Mouse (Mus musculus) heart, adult 11 months (tissue): ENCODE measurements around the gene Srsf3.

Source experiments
- DNase-seq: peaks from one replicate; pipeline ENCODE4 v3.0.0; 2022

Gene Srsf3

DNA sequence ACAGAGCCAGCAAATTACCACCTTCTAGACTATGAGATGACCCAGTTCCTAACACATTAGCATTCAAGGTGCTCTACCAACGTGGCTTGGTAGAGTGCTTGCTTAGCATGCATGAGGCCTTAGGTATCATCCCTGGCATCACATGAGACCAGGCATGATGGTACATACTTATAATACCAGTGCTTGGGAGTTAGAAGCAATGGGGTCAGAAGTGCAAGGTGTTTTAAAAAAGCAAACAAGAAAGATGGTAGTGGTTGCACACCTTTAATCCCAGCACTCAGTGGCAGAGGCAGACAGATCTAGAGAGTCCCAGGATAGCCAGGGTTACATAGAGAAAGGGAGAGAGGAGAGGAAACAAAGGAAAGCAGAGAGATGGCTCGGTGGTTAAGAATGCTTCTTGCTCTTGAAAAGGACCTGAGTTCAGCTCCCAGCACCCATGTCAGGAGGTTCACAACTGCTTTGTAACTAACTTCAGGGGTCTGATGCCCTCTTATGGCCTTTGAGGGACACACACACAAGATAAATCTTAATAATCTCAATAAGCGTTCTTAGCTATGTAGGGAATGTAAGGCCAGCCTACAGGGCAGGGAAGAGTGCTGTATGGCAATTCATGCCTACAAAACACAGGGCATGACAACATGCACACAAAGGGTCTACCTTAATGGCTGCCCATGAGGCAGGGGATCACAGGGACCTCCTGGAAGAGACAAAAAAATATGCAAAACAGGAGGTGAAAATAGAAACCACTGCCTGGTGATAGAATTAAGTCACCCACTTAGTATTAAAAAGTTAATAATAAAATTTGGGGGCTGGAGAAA is 15.5 kb downstream of the Srsf3 start:
- peak; percentile 78 for DNase-seq

DNA sequence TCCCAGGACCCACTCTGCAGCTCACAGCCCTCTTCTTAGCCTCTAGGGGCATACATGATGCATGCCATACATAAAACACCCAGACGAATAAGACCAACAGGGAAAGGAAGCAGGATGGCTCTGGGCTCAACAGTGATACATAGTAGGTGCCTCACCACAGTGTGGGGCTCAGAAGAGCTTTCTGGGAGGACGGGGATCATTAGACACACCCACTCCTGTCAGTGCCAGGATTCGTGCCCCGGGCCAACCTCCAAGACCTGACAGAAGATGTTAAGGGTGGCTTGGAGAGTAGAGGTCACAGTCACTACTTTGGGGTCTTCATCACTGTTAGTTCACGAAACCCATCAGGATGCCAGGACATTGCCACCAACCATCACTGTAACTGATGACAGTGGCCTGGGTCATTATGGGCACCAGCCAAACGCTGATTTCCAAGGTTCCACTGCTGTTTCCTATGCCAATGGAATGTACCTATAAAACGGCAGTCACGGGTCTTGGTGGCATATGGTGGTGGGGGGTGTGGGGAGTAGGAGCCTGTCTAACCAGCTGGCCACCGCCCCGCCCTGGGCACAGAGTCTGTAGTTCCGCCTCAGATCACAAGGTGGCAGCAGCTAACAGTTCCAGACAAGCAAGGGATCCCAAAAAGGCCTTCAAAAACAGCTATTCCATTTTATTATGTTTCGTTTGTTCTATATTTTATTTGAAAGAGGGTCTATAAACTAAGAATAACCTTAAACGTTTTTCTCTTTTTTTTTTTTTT is 16.5 kb downstream of the Srsf3 start:
- peak; percentile 98 for DNase-seq

DNA sequence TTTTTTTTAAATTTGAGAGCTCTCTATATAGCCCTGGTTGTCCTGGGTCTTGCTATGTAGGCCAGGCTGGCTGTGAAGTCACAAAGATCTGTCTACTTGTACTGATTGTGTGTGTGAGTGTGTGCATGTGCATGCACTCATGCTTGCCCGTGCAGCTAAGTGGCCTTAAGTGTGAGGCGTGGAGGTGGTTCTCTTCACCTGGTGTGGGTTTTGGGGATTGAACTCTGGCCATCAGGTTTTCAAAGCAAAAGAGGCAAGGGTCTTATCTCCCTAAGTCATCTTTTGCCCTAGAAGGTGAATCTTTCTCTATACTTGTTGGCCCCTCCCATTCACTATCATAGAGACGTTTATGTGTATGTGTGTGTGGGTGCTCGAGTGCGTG is 17.1 kb downstream of the Srsf3 start:
- DNase-seq, result peak; percentile 55

DNA sequence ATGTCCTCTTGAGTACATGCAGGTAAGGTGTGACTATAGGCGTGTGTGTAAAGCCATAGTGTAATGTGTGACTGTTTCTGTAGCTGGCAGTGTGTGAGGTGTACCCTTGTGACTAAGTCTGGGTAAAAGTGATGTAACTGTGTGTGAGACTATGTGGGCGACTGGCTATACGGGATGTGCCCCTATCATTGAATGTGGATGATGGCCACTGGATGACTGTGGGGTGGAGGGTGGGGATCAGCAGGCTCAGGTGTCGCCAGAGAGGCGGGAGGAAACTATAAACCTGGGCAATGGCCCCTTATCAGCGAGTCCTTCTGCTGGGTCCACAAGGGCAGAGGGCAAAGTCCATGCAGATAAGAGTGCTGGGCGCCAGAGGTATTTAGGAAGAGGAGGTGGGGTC is 17.5 kb downstream of the Srsf3 start:
- DNase-seq, result peak; percentile 92

DNA sequence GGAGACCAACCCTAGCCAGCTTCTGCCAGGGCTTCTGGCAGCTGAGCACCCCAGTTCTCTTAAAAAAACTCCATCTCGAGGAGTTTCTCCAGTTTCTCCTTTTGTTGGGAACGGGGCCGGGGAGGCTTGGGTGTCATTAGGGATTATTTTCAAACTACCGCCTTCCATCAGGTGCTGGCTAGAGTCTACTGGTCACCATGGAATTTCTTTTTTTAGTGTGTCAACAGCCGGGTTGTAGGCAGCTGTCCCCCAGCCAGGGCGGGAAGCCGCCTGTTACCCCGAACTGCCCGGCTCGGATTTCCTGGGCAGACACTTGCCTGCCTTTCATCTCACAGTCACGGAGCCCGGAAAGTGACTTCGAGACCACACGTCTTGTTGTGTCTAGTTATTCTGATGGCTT is 18.4 kb downstream of the Srsf3 start:
- peak; percentile 93 for DNase-seq

DNA sequence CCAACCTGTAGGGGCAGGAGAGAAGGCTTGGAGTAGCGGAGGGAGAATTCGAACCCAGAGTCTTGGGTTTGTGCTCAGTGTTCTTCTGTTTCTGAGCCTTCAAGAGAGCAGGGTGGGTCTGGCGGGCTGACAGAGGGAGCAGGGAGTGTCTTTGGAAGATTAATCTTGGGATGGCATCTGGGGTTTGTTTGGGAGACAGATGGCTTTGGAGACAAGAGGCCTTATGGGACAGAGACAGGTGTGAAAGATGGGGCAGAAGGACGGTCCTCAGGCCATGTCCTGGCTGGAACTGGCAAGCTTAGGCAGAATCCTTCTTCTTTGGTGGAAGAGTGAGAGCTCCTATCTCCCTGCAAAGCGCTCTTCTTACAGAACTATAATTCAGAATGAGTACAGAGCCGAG is 20.6 kb downstream of the Srsf3 start:
- peak; percentile 85 for DNase-seq

DNA sequence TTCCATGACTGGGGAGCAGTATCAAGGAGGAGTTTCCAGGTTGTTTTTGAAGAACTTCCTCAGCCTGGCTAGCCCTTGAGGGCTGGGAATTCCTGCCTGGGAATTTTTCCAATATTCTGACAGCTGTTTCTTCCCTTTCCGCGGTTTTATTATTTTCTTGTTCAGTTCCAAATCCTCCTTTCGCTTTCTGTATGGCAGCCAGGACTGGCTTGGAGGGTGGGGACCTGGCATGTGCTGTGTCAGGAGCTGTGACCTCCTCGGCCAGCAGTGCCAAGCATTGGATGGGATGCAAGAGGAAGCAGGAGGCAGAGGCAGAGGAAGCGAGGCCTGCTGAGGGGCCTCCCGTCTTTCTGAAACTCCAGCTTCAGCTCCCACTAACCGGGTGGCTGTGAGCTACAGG is 21.4 kb downstream of the Srsf3 start:
- peak; percentile 99 for DNase-seq

DNA sequence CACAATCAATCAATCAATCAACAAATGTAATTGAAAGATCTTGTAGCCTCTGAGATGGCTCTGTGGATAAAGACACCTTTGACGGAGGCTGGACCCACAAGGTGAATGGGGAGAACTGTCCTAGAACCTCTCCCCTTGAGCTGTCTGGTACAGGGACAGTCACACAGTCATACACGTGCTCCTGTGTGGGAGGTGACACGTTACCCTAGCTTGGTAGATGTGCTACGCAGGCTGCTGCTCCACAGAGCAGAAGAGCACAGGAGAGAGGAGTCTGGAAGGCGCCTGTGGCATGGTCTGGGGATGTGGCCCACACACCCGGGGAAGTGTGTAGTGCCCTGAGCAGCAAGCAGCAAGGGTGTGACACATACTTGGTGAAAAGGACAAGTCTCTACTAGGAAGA is 22.0 kb downstream of the Srsf3 start:
- peak; percentile 93 for DNase-seq

DNA sequence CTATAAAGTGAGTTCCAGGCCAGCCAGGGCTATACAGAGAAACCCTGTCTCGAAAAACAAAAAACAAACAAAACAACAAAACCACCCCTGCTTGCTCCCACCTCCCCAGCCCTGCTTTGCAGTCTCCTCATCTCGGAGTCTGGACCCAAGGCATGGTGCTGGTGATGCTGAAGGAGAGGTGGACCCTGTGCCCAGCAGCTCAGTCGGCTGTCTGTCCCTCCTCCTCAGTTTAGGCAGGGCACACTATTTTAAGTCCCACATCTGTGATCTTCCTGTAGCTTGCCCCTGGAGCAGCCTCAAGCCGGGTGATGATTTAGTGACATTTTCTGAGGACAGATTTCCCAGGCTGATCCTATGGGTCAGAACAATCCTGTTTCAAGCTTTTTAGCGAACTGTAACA is 23.2 kb downstream of the Srsf3 start:
- DNase-seq, result peak; percentile 83

DNA sequence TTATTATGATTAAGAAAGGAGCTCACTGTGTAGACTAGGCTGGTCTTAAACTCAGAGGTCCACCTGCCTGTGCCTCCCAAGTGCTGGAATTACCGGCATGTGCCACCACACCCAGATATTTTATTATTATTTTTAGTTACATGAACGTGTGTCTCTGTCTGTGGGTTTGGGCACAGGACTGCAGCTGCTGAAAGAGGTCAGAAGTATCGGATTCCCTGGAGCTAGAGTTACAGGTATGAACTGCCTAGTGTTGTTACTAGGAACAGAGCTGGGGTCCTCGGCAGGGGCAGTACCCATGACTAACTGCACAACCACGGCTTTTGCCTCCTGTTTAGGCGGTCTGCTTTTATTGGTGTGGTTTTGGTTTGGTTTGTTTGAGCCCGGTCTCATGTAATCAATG is 23.8 kb downstream of the Srsf3 start:
- DNase-seq, result peak; percentile 52

DNA sequence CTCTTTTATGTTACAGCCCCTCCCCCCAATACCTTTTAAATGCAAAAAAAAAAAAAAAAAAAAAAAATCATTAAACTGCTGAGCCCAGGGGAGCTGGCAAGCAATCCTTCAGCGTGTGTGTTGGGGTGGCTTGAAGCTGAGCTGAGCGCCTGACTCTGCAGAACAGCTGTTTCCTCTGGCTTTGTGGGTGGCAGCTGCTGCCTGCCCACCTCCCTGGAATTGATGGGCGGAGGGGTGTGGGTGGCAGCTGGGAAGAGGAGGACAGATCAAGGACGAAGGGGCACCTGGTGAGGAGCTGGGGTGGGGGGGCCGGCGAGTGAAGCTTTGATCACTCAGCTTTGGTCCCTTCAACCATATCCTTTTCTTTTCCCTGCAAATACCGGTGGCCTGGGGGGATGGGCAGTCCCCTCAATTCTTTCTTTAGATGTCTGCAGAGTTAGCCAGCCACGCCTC is 24.3 kb downstream of the Srsf3 start:
- DNase-seq, result peak; percentile 92

DNA sequence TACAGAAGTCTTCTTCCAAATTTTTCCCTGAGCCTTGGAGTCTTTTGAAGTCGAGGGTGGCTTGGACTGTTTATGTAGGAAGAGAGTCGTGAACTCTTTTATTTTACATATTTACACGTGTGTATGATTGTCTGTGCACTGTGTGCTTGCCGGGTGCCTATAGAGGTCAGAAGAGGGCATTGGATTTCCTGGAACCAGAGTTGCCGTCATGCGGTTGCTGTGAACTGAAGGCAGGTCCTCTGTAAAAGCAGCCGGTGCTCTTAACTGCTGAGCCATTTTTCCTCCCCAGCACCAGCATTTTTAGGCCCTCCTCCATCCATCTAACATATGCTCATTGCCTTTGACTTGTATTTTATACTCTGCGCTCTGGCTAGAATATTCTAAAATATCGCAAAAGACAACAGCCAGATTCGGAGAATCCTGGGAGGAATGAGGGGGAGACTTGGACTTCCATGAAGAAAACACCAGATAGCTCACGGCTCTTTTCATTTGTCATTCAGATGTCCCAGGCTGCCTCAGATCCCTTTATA is 25.0 kb downstream of the Srsf3 start:
- DNase-seq, result peak; percentile 40

DNA sequence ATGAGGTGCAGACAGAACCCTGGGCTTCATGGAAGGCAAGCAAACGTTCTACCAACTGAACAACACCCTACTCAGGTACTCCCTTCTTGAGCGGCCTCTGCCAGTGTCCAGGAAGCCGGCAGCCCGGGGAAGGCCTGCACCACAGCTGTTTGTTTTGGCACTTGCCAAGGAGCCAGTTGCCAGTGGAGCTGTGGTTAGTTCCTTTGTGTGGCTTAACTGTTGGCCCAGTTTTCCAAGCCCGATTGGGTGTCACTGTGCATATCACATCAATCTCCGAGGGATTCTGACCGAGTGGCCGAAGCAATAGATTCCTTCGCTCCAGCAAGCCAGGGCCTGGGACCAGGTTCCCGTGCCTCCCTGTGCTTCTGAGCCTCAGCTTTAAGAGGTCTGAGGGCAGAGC is 25.5 kb downstream of the Srsf3 start:
- DNase-seq, result peak; percentile 95

DNA sequence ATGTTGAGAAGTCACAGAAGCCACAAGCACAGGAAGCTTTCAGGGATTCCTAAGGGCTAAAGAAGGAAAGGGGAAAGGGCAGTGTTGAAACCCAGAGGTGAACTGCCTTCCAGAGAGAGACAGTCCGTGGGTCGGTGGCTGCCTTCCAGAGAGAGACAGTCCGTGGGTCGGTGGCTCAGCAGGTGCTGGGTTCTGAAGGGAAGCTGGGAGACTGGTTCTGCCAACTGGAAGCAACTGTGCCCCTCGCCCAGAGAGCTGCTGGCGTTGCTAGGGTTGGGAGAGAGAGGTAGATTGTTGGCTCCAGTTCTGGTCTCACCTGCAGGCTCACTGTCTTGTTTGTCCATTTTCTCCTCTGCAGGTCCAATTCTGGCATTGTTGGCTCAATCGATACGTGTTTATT is 26.1 kb downstream of the Srsf3 start:
- peak; percentile 71 for DNase-seq

DNA sequence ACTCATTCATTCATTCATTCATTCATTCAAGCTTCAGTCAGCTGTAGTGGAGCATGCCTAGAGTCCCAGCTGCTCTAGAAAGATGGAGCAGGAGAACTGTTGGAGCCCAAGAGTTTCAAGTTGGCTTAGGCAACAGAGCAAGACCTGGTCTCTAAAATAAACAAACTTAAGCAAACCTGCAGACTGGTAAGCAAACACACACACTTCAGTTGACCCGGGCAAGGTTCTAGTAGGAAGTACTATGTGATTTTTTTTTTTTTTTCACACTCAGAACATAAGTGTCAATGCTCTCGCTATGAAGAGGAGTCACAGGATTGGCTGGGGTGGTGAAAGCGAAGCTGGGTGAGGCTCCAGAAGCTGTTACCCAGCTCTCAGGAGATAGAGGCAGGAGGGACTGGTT is 27.2 kb downstream of the Srsf3 start:
- peak; percentile 79 for DNase-seq

DNA sequence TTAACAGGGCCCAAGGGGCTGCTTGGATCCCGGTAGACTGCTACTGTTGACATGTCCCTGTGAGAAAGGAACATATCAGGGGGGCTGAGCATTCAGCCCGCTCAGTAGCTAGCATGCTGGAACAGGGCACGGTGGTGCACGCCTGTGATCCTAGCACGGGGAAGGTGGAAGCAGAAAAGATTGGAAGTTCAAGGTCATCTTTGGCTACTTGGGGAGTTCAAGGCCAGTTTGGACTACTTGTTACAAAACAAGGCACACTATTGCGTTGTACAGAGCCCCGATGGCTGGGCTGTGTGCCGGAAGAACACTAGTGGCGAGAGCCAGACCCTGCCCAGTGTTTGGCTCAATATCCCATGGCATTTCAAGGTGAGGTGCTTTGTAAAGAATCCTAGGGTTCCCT is 28.5 kb downstream of the Srsf3 start:
- peak; percentile 89 for DNase-seq

DNA sequence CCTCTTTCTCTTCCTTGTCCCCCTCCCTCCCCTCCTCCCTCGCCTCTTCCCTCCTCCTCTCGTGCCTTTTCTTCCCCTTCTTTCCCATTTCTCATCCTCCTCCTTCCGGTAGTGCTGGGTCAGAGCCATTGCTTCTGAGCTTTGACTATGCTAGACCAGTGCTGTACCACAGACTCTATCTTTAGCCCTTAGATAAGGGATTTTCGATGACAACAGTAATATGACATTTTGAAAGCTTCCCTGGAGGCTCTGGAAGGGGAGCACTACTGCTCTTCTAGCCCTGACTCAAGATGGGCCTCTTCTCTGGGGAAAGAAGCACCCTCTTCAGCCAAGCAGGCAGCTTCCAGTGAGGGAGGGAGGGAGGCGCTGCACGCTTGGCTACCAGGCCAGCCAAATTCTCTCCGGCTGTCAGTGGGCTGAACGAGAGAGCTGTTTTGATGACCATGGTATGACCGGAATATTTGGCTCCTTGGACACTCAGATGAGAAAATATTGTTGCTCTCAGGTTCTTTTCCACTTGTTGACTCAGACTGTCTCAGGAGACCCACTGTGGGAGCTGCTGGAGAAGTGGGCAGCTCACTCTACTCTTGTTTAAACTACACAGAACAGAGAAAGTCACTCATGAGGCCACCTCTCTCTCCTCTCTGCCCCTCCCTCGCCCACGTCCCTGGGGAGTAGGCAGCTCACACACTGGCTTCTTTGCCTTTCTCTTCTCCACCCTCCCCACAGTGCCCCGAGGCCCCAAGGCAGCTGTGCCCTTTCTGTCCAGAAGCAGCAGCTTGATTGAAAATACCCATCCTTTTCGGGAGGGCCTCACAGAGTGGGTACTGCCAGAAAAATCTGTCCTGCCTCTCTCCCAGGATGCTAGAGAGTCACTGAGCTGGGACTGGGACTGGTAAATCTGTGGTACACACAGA is 29.9 kb downstream of the Srsf3 start:
- peak; percentile 95 for DNase-seq

DNA sequence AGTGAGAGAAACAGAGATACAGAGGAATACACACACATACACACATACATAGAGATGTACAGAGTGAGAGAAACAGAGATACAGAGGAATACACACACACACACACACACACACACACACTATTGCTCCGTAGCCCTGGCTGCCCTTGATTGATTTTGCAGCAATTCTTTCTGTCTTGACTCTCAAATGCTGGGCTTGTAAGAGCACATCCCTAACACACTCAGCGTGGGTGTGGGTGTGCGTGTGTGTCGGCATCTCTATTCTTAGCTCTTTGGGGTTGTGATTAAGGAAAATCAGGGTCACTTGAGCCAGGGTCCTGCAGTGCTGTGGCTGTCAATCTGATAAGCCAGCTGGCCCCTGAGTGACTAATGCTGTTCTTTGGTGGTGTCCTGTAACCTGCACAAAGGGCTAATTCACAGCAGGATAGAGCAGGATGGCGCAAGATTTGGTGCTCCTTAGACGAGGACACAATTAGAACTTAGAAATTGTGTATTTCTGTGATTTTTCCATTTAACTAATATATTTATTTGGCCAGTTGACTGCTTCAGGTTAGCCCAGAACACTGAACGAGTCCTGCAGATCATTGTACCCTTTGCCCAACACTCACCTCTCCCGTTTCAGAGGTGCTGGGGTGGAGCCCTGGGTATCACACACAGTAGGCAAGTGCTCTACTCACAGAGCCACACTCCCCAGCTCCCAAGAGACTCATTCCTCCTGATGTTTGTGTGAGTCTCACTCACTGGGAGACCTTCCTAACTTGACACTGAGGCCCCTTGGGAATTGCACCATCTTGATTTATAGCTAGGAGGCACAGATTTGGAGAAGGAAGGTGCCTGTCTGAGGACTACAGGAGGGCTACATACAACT is 30.9 kb downstream of the Srsf3 start:
- DNase-seq, result peak; percentile 79

DNA sequence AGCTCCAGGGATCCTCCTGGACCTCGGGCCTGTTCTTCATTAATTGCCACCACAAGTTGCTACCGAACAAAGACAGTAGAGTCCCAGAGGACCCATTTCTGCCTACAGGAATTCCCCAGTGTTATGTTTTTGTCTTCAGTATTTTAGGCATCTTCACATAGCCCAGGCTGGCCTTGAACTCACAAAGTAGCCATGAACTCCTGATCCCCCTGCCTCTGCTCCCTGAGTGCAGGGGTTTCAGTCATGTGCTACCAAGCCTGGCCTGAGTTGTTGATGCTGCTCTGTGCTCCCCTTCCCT is 31.5 kb downstream of the Srsf3 start:
- DNase-seq, result peak; percentile 84

DNA sequence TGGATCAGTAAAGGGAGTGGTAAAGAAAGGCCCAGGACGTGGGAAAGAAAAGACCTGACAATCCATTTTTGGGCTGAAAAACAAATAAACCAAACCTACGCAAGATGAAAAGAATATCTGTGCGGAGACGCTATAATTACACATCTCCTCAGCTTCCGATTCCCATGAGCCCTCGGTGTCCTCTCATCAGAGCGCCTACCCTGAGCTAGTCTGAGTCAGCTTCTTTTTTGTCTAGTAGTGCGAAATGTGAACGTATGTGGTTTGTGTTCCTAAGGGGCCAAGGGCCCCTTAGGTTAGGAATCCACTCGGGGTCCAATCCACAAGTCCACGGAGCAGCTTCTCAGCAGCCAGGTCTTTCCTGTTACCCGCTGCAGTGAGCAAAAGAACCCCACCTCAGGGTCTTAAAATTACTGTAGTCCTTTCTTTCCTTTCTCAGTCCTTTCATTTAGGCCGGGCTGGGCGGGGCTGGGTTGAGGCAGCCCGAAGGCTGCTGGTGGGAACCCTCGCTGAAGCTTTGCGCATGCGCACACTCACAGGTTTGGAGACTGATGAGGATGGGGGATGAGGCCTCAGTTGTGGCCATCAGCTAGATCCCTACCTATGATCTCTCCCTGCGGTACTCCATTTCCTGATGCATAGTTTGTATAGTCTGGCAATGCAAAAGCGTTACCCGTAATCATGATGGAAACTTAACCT is 33.0 kb downstream of the Srsf3 start:
- DNase-seq, result peak; percentile 74

DNA sequence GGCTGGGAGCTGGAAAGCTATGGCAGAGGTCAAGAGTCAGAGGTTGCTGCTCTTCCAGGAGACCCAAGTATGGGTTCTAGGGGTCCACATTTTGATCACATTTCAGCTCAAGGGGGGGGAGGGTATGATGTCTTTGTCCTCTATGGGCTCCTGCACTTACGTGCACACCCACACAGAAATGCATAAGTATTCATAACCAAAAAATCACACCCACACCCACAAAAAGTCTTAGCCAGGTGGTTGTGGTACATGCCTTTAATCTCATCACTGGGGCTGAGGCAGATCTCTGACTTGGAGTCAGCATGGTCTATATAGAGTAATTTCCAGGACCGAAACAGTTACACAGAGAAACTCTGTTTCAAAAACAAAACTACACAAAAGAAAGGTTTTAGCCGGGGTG is 33.5 kb downstream of the Srsf3 start:
- peak; percentile 44 for DNase-seq
